Mouse (Mus musculus): ENCODE data around the gene Zbtb20. TPM values are rescaled to one million over a fixed set of nuclear protein-coding genes. Genes with fewer than 3 reads are reported as not detected.
"Not testable (repeated sequence)": the region's sequence is repeated elsewhere in the genome, so short reads cannot be mapped to it uniquely, and the experiment has no call there.

The Zbtb20 gene
- polyA plus RNA-seq, 1 experiment, result 11.2 TPM

GRCm38 (mm10) chr16:42911815-42912214 lies 36.1 kb downstream of the Zbtb20 start:
- Histone ChIP-seq H3K4me3 (replicated peaks; ENCODE audit: control insufficient read depth, low read depth, low read length) (no peak overlapping the region), H3K4me1 (ENCODE audit: control insufficient read depth, insufficient read depth, low read length) (no peaks in the 10 kb centered on the region; the same call in none of the 2 replicates), H3K27ac (ENCODE audit: control insufficient read depth, insufficient read depth, low read depth, low read length, poor library complexity) (no peak overlapping the region)
- TF ChIP-seq CTCF (IDR thresholded peaks at IDR 0.05; ENCODE audit: control insufficient read depth, insufficient read depth, low read length) (no peak), POLR2A (IDR thresholded peaks at IDR 0.05; ENCODE audit: borderline replicate concordance, control insufficient read depth, low read depth, low read length) (no peak)
- 61% methylated on average over 5 of the region's 5 CpGs for WGBS

- no peak overlapping the region for H3K27ac ChIP-seq (ENCODE audit: control insufficient read depth, insufficient read depth, low read depth, low read length, poor library complexity)
- 84% methylated on average over 8 of the region's 8 CpGs for WGBS
- no peaks in the 10 kb centered on the region; the same call in 1 of the 2 replicates for H3K4me1 ChIP-seq (ENCODE audit: control insufficient read depth, insufficient read depth, low read length)
- H3K4me3 ChIP-seq (replicated peaks; ENCODE audit: control insufficient read depth, low read depth, low read length), result no peak overlapping the region
- no peak for TF ChIP-seq POLR2A (IDR thresholded peaks at IDR 0.05; ENCODE audit: borderline replicate concordance, control insufficient read depth, low read depth, low read length)
These were observed 37.6 kb downstream of the Zbtb20 start for GRCm38 (mm10) chr16:42913291-42913690.

- no peak for TF ChIP-seq POLR2A (IDR thresholded peaks at IDR 0.05; ENCODE audit: borderline replicate concordance, control insufficient read depth, low read depth, low read length)
- TF ChIP-seq CTCF (IDR thresholded peaks at IDR 0.05; ENCODE audit: control insufficient read depth, insufficient read depth, low read length), result 0 out of 2 replicates have a peak, but pooled peaks have one; percentile 2
- Histone ChIP-seq H3K4me1 (ENCODE audit: control insufficient read depth, insufficient read depth, low read length) (no peaks in the 10 kb centered on the region; the same call in 1 of the 2 replicates), H3K4me3 (replicated peaks; ENCODE audit: control insufficient read depth, low read depth, low read length) (no peak overlapping the region), H3K27ac (ENCODE audit: control insufficient read depth, insufficient read depth, low read depth, low read length, poor library complexity) (no peak overlapping the region)
- 62% methylated on average over 8 of the region's 8 CpGs for WGBS
These were observed 38.9 kb downstream of the Zbtb20 start for GRCm38 (mm10) chr16:42914457-42915085.

- TF ChIP-seq POLR2A (IDR thresholded peaks at IDR 0.05; ENCODE audit: borderline replicate concordance, control insufficient read depth, low read depth, low read length), result no peak
- no peak for TF ChIP-seq CTCF (IDR thresholded peaks at IDR 0.05; ENCODE audit: control insufficient read depth, insufficient read depth, low read length)
- 61% methylated on average over 5 of the region's 5 CpGs for whole genome bisulfite sequencing
- Histone ChIP-seq H3K4me1 (ENCODE audit: control insufficient read depth, insufficient read depth, low read length) (no peaks in the 10 kb centered on the region), H3K27ac (ENCODE audit: control insufficient read depth, insufficient read depth, low read depth, low read length, poor library complexity) (no peak overlapping the region), H3K4me3 (replicated peaks; ENCODE audit: control insufficient read depth, low read depth, low read length) (no peak overlapping the region)
These were observed 44.5 kb downstream of the Zbtb20 start for GRCm38 (mm10) chr16:42919992-42920760.

GRCm38 (mm10) chr16:42921436-42921835 lies 45.8 kb downstream of the Zbtb20 start:
- Histone ChIP-seq H3K27ac (ENCODE audit: control insufficient read depth, insufficient read depth, low read depth, low read length, poor library complexity) (no peak overlapping the region), H3K4me1 (ENCODE audit: control insufficient read depth, insufficient read depth, low read length) (no peaks in the 10 kb centered on the region), H3K4me3 (replicated peaks; ENCODE audit: control insufficient read depth, low read depth, low read length) (no peak overlapping the region)
- TF ChIP-seq CTCF (IDR thresholded peaks at IDR 0.05; ENCODE audit: control insufficient read depth, insufficient read depth, low read length), result no peak
- no peak for TF ChIP-seq POLR2A (IDR thresholded peaks at IDR 0.05; ENCODE audit: borderline replicate concordance, control insufficient read depth, low read depth, low read length)
- 76% methylated on average over 4 of the region's 4 CpGs for WGBS

- TF ChIP-seq POLR2A (IDR thresholded peaks at IDR 0.05; ENCODE audit: borderline replicate concordance, control insufficient read depth, low read depth, low read length), result no peak
- TF ChIP-seq CTCF (IDR thresholded peaks at IDR 0.05; ENCODE audit: control insufficient read depth, insufficient read depth, low read length), result no peak
- no peak overlapping the region for H3K27ac ChIP-seq (ENCODE audit: control insufficient read depth, insufficient read depth, low read depth, low read length, poor library complexity)
- no peak overlapping the region for H3K4me3 ChIP-seq (replicated peaks; ENCODE audit: control insufficient read depth, low read depth, low read length)
- no peaks in the 10 kb centered on the region for H3K4me1 ChIP-seq (ENCODE audit: control insufficient read depth, insufficient read depth, low read length)
- WGBS, result 56% methylated on average over 2 of the region's 2 CpGs
These were observed 62.5 kb downstream of the Zbtb20 start for GRCm38 (mm10) chr16:42938211-42938610.

GRCm38 (mm10) chr16:42947016-42947415 lies 71.3 kb downstream of the Zbtb20 start:
- 86% methylated on average over 4 of the region's 4 CpGs for WGBS
- H3K27ac ChIP-seq (ENCODE audit: control insufficient read depth, insufficient read depth, low read depth, low read length, poor library complexity), result no peak overlapping the region
- no peaks in the 10 kb centered on the region for H3K4me1 ChIP-seq (ENCODE audit: control insufficient read depth, insufficient read depth, low read length)
- no peak overlapping the region for H3K4me3 ChIP-seq (replicated peaks; ENCODE audit: control insufficient read depth, low read depth, low read length)
- TF ChIP-seq POLR2A (IDR thresholded peaks at IDR 0.05; ENCODE audit: borderline replicate concordance, control insufficient read depth, low read depth, low read length), result no peak
- TF ChIP-seq CTCF (IDR thresholded peaks at IDR 0.05; ENCODE audit: control insufficient read depth, insufficient read depth, low read length), result no peak

GRCm38 (mm10) chr16:42955401-42955800 lies 79.7 kb downstream of the Zbtb20 start:
- 97% methylated on average over 17 of the region's 17 CpGs for WGBS
- not testable (repeated sequence) for H3K4me1 ChIP-seq (ENCODE audit: control insufficient read depth, insufficient read depth, low read length); H3K27ac ChIP-seq (ENCODE audit: control insufficient read depth, insufficient read depth, low read depth, low read length, poor library complexity); H3K4me3 ChIP-seq (replicated peaks; ENCODE audit: control insufficient read depth, low read depth, low read length)

Data from bone marrow, adult 2 months (tissue).